Mouse (Mus musculus): ENCODE measurements at regions not wholly inside any gene's neighbourhood (a gene's known extent, or its start where the extent isn't known, plus 50 kb on each side); places are given as distances from the start of the nearest gene placed in this dataset.
"Not testable (repeated sequence)": the region's sequence is repeated elsewhere in the genome, so short reads cannot be mapped to it uniquely, and the experiment has no call there.

GRCm38 (mm10) chr3:137287558-137287957 is 53.3 kb upstream of the Emcn start:
- H3K4me3 ChIP-seq (replicated peaks; ENCODE audit: low read depth, low read length); H3K4me2 ChIP-seq (ENCODE audit: low read length); H3K4me1 ChIP-seq (ENCODE audit: control insufficient read depth, insufficient read depth, low read length); H3K36me3 ChIP-seq (ENCODE audit: control insufficient read depth, insufficient read depth, low read length); DNase-seq; H3K9ac ChIP-seq (replicated peaks; ENCODE audit: low read length); H3K9me3 ChIP-seq (ENCODE audit: control insufficient read depth, low read length); H3K27me3 ChIP-seq (ENCODE audit: control insufficient read depth, insufficient read depth, low read length); ATAC-seq (ENCODE audit: low FRiP score, low TSS enrichment); H3K27ac ChIP-seq (replicated peaks; ENCODE audit: low read depth, low read length): not testable (repeated sequence)
- WGBS, result 95% methylated on average over 11 of the region's 11 CpGs

GRCm38 (mm10) chr3:137288301-137288942 is 52.4 kb upstream of the Emcn start:
- H3K4me2 ChIP-seq (ENCODE audit: low read length), result no peak overlapping the region
- H3K4me1 ChIP-seq (ENCODE audit: control insufficient read depth, insufficient read depth, low read length), result no peaks in the 10 kb centered on the region
- DNase-seq (no peak), ATAC-seq (ENCODE audit: low FRiP score, low TSS enrichment) (no peak)
- H3K4me3 ChIP-seq (replicated peaks; ENCODE audit: low read depth, low read length), result no peak overlapping the region
- H3K27ac ChIP-seq (replicated peaks; ENCODE audit: low read depth, low read length), result no peak overlapping the region
- H3K27me3 ChIP-seq (ENCODE audit: control insufficient read depth, insufficient read depth, low read length), result no peaks in the 10 kb centered on the region
- no peaks in the 10 kb centered on the region for H3K36me3 ChIP-seq (ENCODE audit: control insufficient read depth, insufficient read depth, low read length)
- no peak overlapping the region for H3K9ac ChIP-seq (replicated peaks; ENCODE audit: low read length)
- no peaks in the 10 kb centered on the region for H3K9me3 ChIP-seq (ENCODE audit: control insufficient read depth, low read length)
- 84% methylated on average over 7 of the region's 7 CpGs for WGBS

GRCm38 (mm10) chr3:137288943-137289682 is 51.8 kb upstream of the Emcn start:
- 87% methylated on average over 2 of the region's 2 CpGs for WGBS
- Histone ChIP-seq H3K4me3 (replicated peaks; ENCODE audit: low read depth, low read length) (no peak overlapping the region), H3K9ac (replicated peaks; ENCODE audit: low read length) (no peak overlapping the region), H3K27ac (replicated peaks; ENCODE audit: low read depth, low read length) (no peak overlapping the region), H3K4me1 (ENCODE audit: control insufficient read depth, insufficient read depth, low read length) (no peaks in the 10 kb centered on the region), H3K4me2 (ENCODE audit: low read length) (no peak overlapping the region), H3K27me3 (ENCODE audit: control insufficient read depth, insufficient read depth, low read length) (no peaks in the 10 kb centered on the region), H3K36me3 (ENCODE audit: control insufficient read depth, insufficient read depth, low read length) (no peaks in the 10 kb centered on the region), H3K9me3 (ENCODE audit: control insufficient read depth, low read length) (no peaks in the 10 kb centered on the region)
- no peak for ATAC-seq (ENCODE audit: low FRiP score, low TSS enrichment)
- no peak for DNase-seq

GRCm38 (mm10) chr3:137289683-137289984 is 51.2 kb upstream of the Emcn start:
- no peak overlapping the region for H3K4me2 ChIP-seq (ENCODE audit: low read length)
- H3K4me3 ChIP-seq (replicated peaks; ENCODE audit: low read depth, low read length), result no peak overlapping the region
- no peak overlapping the region for H3K9ac ChIP-seq (replicated peaks; ENCODE audit: low read length)
- no peak for DNase-seq
- ATAC-seq (ENCODE audit: low FRiP score, low TSS enrichment), result no peak
- no peaks in the 10 kb centered on the region for H3K4me1 ChIP-seq (ENCODE audit: control insufficient read depth, insufficient read depth, low read length)
- H3K36me3 ChIP-seq (ENCODE audit: control insufficient read depth, insufficient read depth, low read length), result no peaks in the 10 kb centered on the region
- no peak overlapping the region for H3K27ac ChIP-seq (replicated peaks; ENCODE audit: low read depth, low read length)
- 85% methylated on average over 3 of the region's 3 CpGs for WGBS
- H3K9me3 ChIP-seq (ENCODE audit: control insufficient read depth, low read length), result no peaks in the 10 kb centered on the region
- H3K27me3 ChIP-seq (ENCODE audit: control insufficient read depth, insufficient read depth, low read length), result no peaks in the 10 kb centered on the region
